Mouse (Mus musculus): Measurements from ENCODE around the gene Cd300e. TPM values are rescaled to one million over a fixed set of nuclear protein-coding genes. Genes with fewer than 3 reads are reported as not detected.

The Cd300e gene
- total RNA-seq, 2 experiments from 2014 or later = not detected

DNA sequence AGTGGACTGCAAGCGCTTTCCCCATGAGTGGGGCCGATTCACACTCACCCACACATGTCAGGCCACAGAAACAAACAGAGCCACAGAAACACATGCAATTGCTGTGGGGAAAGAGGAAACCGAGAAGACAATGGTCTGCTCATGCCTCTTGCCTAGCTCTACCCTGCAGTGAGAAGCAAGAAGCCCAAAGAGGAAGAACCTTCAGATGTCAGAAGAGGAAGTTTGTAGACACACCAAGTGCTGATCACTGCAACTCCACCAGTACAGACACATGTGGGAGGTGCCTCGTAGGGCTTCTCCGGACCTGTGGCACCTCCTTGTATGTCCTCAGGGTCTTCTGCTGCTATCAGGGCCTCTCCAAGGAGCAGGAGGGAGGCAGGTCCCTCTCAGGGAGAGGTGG is 57.9 kb downstream of the Cd300e start:
- DNase-seq (ENCODE audit: low spot score) = no peak

Other genes with a start within 250 kb of the Cd300e start
- 10 to 100 TPM; 39.7 to 43.7 TPM for gene Gprc5c, start 211.0 kb downstream of the Cd300e start, total RNA-seq (2021)
- gene Cd300a, start 172.1 kb downstream of the Cd300e start, total RNA-seq (2021) = under 1 TPM; 0.59 to 0.81 TPM
- under 1 TPM; 0.09 to 0.24 TPM for gene Cd300lb, start 127.8 kb downstream of the Cd300e start, total RNA-seq (2021)
- gene Cd300c, start 93.0 kb downstream of the Cd300e start, total RNA-seq (2021) = not detected
- gene Cd300ld, start 72.3 kb downstream of the Cd300e start, total RNA-seq (2021) = under 1 TPM; 0.11 to 0.33 TPM
- under 1 TPM; 0.21 to 0.32 TPM for gene Cd300c2, start 60.3 kb downstream of the Cd300e start, total RNA-seq (2021)
- gene Cd300ld2, start 46.0 kb downstream of the Cd300e start, total RNA-seq (2021) = not detected
- not detected for gene Cd300ld4, start 35.2 kb downstream of the Cd300e start, total RNA-seq (2021)
- gene Cd300ld5, start 24.4 kb downstream of the Cd300e start, total RNA-seq (2021) = 1 to 10 TPM in 1 of 2 experiments, not detected in 1; 2.7 TPM
- gene Cd300ld3, start 13.8 kb downstream of the Cd300e start, total RNA-seq (2021) = 1 to 10 TPM; 1.8 to 2.0 TPM
- under 1 TPM in 1 of 2 experiments, not detected in 1; 0.36 TPM for gene Rab37, start 29.3 kb upstream of the Cd300e start, total RNA-seq (2021)
- not detected for gene Cd300lf, start 71.8 kb upstream of the Cd300e start, total RNA-seq (2021)
- gene Slc9a3r1, start 101.2 kb upstream of the Cd300e start, total RNA-seq (2021) = 1 to 10 TPM; 1.6 to 1.9 TPM
- gene Tmem104, start 125.3 kb upstream of the Cd300e start, total RNA-seq (2021) = 1 to 10 TPM; 7.5 to 7.9 TPM
- gene Nat9, start 125.7 kb upstream of the Cd300e start, total RNA-seq (2021) = 10 to 100 TPM; 12.6 to 20.2 TPM
- under 1 TPM; 0.05 to 0.14 TPM for gene Grin2c, start 205.1 kb upstream of the Cd300e start, total RNA-seq (2021)
- gene Fdxr, start 214.9 kb upstream of the Cd300e start, total RNA-seq (2021) = 1 to 10 TPM; 3.2 TPM
- gene Fads6, start 235.5 kb upstream of the Cd300e start, total RNA-seq (2021) = 1 to 10 TPM; 4.7 to 6.0 TPM
- gene Otop2, start 245.0 kb upstream of the Cd300e start, total RNA-seq (2021) = not detected